Mouse (Mus musculus) liver, embryonic 14.5 days (tissue): ENCODE data around the gene Nrxn3.

Source experiments
- CTCF ChIP-seq: IDR thresholded peaks from 2 replicates; pipeline ENCODE4 v1.5.1; 2016; ENCODE audit warnings: antibody characterized with exemption, low read depth, control low read depth
- EP300 ChIP-seq: IDR thresholded peaks from 2 replicates; pipeline ENCODE4 v1.6.1; 2016; ENCODE audit warnings: antibody characterized with exemption, low read depth

- TF ChIP-seq CTCF (no peak), EP300 (no peak)
Observed at GRCm38 (mm10) chr12:88707786-88708185, 14.9 kb upstream of the Nrxn3 start.
